Mouse (Mus musculus): ENCODE data around the gene Commd2.

DNA sequence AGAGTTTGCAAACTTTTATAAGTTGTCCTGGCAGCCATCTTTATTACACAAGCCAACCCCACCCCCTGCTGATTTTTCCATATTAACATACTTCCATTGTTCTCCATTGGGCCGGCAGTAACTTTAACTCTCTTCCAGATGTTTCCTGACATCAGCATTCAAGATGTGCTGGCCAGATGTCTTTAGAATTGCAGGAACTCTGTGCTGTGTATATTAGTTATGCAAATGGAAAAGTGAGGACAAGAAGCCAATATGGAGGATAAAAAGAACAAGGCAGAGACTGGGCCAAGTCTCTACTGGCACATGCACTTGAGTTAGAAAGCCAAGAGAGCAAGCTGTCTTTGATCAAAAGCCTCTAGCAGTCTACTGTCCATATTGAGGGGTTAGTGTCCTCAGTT is 46.9 kb downstream of the Commd2 start:
- TF ChIP-seq CTCF (IDR thresholded peaks at IDR 0.05; ENCODE audit: low read depth, low read length) (no peak), POLR2A (IDR thresholded peaks at IDR 0.05; ENCODE audit: insufficient read depth, low read length) (no peak)
